Mouse (Mus musculus): ENCODE measurements around the gene Car9. TPM values are rescaled to one million over a fixed set of nuclear protein-coding genes. Genes with fewer than 3 reads are reported as not detected.
"Not testable (repeated sequence)": the region's sequence is repeated elsewhere in the genome, so short reads cannot be mapped to it uniquely, and the experiment has no call there.

Car9 gene
- polyA plus RNA-seq, 1 experiment from 2014 or later, result 0.23 TPM

DNA sequence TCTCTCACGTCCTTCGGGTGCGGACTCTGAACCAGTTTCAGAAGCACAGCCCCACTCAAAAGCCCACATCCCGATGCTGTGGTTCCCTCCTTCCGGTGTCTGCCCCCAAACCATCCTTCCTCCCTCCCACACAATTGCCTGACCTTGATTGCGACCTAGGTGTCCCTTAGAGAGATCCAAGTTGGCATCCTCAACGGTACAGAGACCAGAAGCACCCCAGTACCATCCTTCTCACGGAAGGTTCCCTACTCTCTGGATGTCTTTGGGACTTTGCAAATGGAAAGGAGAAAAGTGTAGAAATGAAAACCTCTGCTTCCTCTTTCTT is 28.3 kb upstream of the Car9 start:
- H3K4me2 ChIP-seq (ENCODE audit: low read length), result peak overlapping the region; percentile 63
- peak overlapping the region; percentile 41 for H3K4me3 ChIP-seq (ENCODE audit: low read length)
- no peaks in the 10 kb centered on the region for H3K36me3 ChIP-seq (ENCODE audit: control insufficient read depth, insufficient read depth, low read length)
- ATAC-seq, result no peak
- no peaks in the 10 kb centered on the region for H3K9me3 ChIP-seq (ENCODE audit: control insufficient read depth, low read length)
- no peaks in the 10 kb centered on the region for H3K27me3 ChIP-seq (replicated peaks; ENCODE audit: control insufficient read depth, insufficient read depth, low read length)
- H3K9ac ChIP-seq (ENCODE audit: low read depth, low read length), result peak overlapping the region; percentile 59
- H3K27ac ChIP-seq (ENCODE audit: low read depth, low read length), result no peak overlapping the region
- WGBS, result 57% methylated on average over 8 of the region's 8 CpGs
- peaks cover 3% of the 10 kb centered on the region for H3K4me1 ChIP-seq (ENCODE audit: control insufficient read depth, insufficient read depth, low read depth, low read length)

DNA sequence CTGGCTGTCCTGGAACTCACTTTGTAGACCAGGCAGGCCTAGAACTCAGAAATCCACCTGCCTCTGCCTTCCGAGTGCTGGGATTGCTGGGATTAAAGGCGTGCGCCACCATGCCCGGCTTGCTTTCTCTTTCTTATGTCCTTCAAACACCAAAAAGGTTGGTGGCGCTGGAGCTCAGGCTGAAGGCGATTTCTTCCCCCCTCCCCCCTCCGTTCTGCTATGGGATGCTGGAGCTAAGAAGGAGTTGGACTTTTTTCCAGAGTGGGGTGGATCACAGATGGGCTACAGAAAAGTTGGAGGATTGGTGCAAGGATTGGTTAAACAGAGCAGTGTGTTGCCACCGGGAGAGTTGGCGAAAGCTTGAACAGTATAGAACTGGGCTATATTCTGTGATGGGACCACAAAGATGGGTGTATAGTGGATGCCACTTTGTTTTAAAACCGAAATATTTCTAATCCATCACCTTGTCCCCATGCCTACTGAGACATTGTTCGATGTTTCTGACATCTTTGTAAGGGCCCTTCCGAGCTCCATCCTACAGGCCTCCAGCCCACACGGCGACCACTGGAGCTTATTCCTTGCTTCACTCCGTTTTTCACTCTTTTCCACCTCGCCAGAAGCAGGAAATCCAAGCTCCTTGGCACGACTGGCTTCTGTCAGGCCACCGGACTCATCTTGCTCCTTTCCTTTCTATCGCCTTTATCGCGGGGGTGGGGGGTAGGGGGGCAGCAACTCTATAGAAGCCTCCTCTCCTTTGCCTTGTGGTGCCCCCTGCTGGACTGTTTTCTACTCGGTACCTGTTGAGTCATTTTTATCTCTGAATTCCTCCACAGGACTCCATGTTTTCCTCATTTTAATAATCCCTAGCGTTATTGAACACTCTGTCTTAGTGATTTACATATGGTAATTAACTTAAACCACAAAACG is 27.6 kb upstream of the Car9 start:
- WGBS, result 48% methylated on average over 24 of the region's 24 CpGs
- Histone ChIP-seq H3K9ac (ENCODE audit: low read depth, low read length) (no peak overlapping the region; the same call in 1 of the 2 replicates), H3K9me3 (ENCODE audit: control insufficient read depth, low read length) (no peaks in the 10 kb centered on the region), H3K4me1 (ENCODE audit: control insufficient read depth, insufficient read depth, low read depth, low read length) (peaks cover 3% of the 10 kb centered on the region), H3K36me3 (ENCODE audit: control insufficient read depth, insufficient read depth, low read length) (no peaks in the 10 kb centered on the region), H3K27me3 (replicated peaks; ENCODE audit: control insufficient read depth, insufficient read depth, low read length) (no peaks in the 10 kb centered on the region), H3K27ac (ENCODE audit: low read depth, low read length) (no peak overlapping the region), H3K4me2 (ENCODE audit: low read length) (peak overlapping the region; percentile 37), H3K4me3 (ENCODE audit: low read length) (no peak overlapping the region)
- no peak for ATAC-seq

GRCm38 (mm10) chr4:43480985-43481384 is 25.8 kb upstream of the Car9 start:
- WGBS, result 93% methylated on average over 5 of the region's 5 CpGs
- Histone ChIP-seq H3K9me3 (ENCODE audit: control insufficient read depth, low read length) (no peaks in the 10 kb centered on the region), H3K36me3 (ENCODE audit: control insufficient read depth, insufficient read depth, low read length) (no peaks in the 10 kb centered on the region), H3K27ac (ENCODE audit: low read depth, low read length) (no peak overlapping the region), H3K9ac (ENCODE audit: low read depth, low read length) (no peak overlapping the region), H3K4me3 (ENCODE audit: low read length) (no peak overlapping the region), H3K4me2 (ENCODE audit: low read length) (no peak overlapping the region), H3K4me1 (ENCODE audit: control insufficient read depth, insufficient read depth, low read depth, low read length) (peaks cover 3% of the 10 kb centered on the region), H3K27me3 (replicated peaks; ENCODE audit: control insufficient read depth, insufficient read depth, low read length) (no peaks in the 10 kb centered on the region)
- no peak for ATAC-seq

GRCm38 (mm10) chr4:43481894-43482456 is 24.8 kb upstream of the Car9 start:
- Histone ChIP-seq H3K4me2 (ENCODE audit: low read length) (no peak overlapping the region), H3K27ac (ENCODE audit: low read depth, low read length) (no peak overlapping the region), H3K9me3 (ENCODE audit: control insufficient read depth, low read length) (no peaks in the 10 kb centered on the region), H3K4me3 (ENCODE audit: low read length) (no peak overlapping the region), H3K27me3 (replicated peaks; ENCODE audit: control insufficient read depth, insufficient read depth, low read length) (no peaks in the 10 kb centered on the region), H3K36me3 (ENCODE audit: control insufficient read depth, insufficient read depth, low read length) (no peaks in the 10 kb centered on the region), H3K4me1 (ENCODE audit: control insufficient read depth, insufficient read depth, low read depth, low read length) (peaks cover 3% of the 10 kb centered on the region), H3K9ac (ENCODE audit: low read depth, low read length) (no peak overlapping the region)
- ATAC-seq, result no peak
- WGBS, result 76% methylated on average over 7 of the region's 7 CpGs

- WGBS, result 73% methylated on average over 10 of the region's 10 CpGs
- Histone ChIP-seq H3K4me1 (ENCODE audit: control insufficient read depth, insufficient read depth, low read depth, low read length) (peaks cover 3% of the 10 kb centered on the region), H3K9ac (ENCODE audit: low read depth, low read length) (no peak overlapping the region), H3K27me3 (replicated peaks; ENCODE audit: control insufficient read depth, insufficient read depth, low read length) (no peaks in the 10 kb centered on the region), H3K4me3 (ENCODE audit: low read length) (no peak overlapping the region), H3K4me2 (ENCODE audit: low read length) (no peak overlapping the region), H3K9me3 (ENCODE audit: control insufficient read depth, low read length) (no peaks in the 10 kb centered on the region), H3K36me3 (ENCODE audit: control insufficient read depth, insufficient read depth, low read length) (no peaks in the 10 kb centered on the region), H3K27ac (ENCODE audit: low read depth, low read length) (no peak overlapping the region)
- no peak for ATAC-seq
Observed at GRCm38 (mm10) chr4:43482591-43482990, 24.2 kb upstream of the Car9 start.

DNA sequence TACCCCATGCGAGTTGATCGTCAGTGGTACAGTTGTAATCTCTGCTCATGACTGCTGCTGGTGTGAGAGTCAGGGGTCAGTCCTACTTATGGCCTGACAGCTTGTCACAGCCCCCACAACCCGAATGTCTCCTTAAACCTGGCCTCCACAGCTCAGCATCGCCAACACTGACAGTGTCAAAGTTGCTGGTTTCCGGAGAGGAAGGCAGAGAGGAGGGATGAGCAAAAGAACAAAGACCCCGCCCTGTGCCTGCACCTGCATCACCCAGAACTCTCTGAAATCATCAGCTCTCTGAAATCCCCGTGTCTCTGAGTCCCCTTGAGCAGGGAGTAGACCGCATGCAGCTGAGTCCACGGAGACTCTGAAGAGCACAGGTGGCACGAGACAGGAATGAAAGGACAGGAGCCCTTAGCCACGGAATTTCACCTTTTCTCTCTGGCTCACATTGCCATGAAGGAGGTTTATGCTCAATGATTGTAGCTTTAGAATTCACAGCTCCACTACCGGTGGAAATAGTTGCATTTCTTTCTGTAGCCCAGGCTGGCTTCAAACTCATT is 23.2 kb upstream of the Car9 start, which contains the start of gene Sit1:
Gene Sit1 (minus strand): TSS at position 200 of the 557 bp plus-strand sequence.
- no peak within 1 kb of the TSS for H3K4me2 ChIP-seq (ENCODE audit: low read length)
- no peak within 1 kb of the TSS for H3K9ac ChIP-seq (ENCODE audit: low read depth, low read length)
- H3K36me3 ChIP-seq (ENCODE audit: control insufficient read depth, insufficient read depth, low read length), result no peaks in the 10 kb centered on the region
- H3K4me3 ChIP-seq (ENCODE audit: low read length), result no peak within 1 kb of the TSS
- no peak within 1 kb of the TSS for H3K27ac ChIP-seq (ENCODE audit: low read depth, low read length)
- H3K27me3 ChIP-seq (replicated peaks; ENCODE audit: control insufficient read depth, insufficient read depth, low read length), result no peaks in the 10 kb centered on the region
- no peak for ATAC-seq
- 58% methylated on average over 12 of the region's 12 CpGs for WGBS
- no peaks in the 10 kb centered on the region for H3K4me1 ChIP-seq (ENCODE audit: control insufficient read depth, insufficient read depth, low read depth, low read length)
- no peaks in the 10 kb centered on the region for H3K9me3 ChIP-seq (ENCODE audit: control insufficient read depth, low read length)

- not testable (repeated sequence) for H3K36me3 ChIP-seq (ENCODE audit: control insufficient read depth, insufficient read depth, low read length); H3K4me3 ChIP-seq (ENCODE audit: low read length); H3K27ac ChIP-seq (ENCODE audit: low read depth, low read length); H3K27me3 ChIP-seq (replicated peaks; ENCODE audit: control insufficient read depth, insufficient read depth, low read length); H3K9me3 ChIP-seq (ENCODE audit: control insufficient read depth, low read length); H3K4me2 ChIP-seq (ENCODE audit: low read length); H3K4me1 ChIP-seq (ENCODE audit: control insufficient read depth, insufficient read depth, low read depth, low read length); ATAC-seq; H3K9ac ChIP-seq (ENCODE audit: low read depth, low read length)
- WGBS, result 88% methylated on average over 5 of the region's 5 CpGs
Observed at GRCm38 (mm10) chr4:43485666-43486065, 21.1 kb upstream of the Car9 start.

GRCm38 (mm10) chr4:43489611-43490010 is 17.2 kb upstream of the Car9 start:
- no peaks in the 10 kb centered on the region for H3K36me3 ChIP-seq (ENCODE audit: control insufficient read depth, insufficient read depth, low read length)
- no peak overlapping the region for H3K27ac ChIP-seq (ENCODE audit: low read depth, low read length)
- WGBS, result 94% methylated on average over 3 of the region's 3 CpGs
- H3K4me1 ChIP-seq (ENCODE audit: control insufficient read depth, insufficient read depth, low read depth, low read length), result peaks cover 6% of the 10 kb centered on the region
- H3K9ac ChIP-seq (ENCODE audit: low read depth, low read length), result no peak overlapping the region
- H3K9me3 ChIP-seq (ENCODE audit: control insufficient read depth, low read length), result no peaks in the 10 kb centered on the region
- no peak overlapping the region for H3K4me3 ChIP-seq (ENCODE audit: low read length)
- H3K27me3 ChIP-seq (replicated peaks; ENCODE audit: control insufficient read depth, insufficient read depth, low read length), result no peaks in the 10 kb centered on the region
- ATAC-seq, result no peak
- no peak overlapping the region for H3K4me2 ChIP-seq (ENCODE audit: low read length)

GRCm38 (mm10) chr4:43490801-43491200 is 16.0 kb upstream of the Car9 start:
- Histone ChIP-seq H3K4me2 (ENCODE audit: low read length) (no peak overlapping the region), H3K4me1 (ENCODE audit: control insufficient read depth, insufficient read depth, low read depth, low read length) (peaks cover 10% of the 10 kb centered on the region), H3K27ac (ENCODE audit: low read depth, low read length) (no peak overlapping the region), H3K9ac (ENCODE audit: low read depth, low read length) (no peak overlapping the region), H3K27me3 (replicated peaks; ENCODE audit: control insufficient read depth, insufficient read depth, low read length) (no peaks in the 10 kb centered on the region), H3K4me3 (ENCODE audit: low read length) (no peak overlapping the region), H3K9me3 (ENCODE audit: control insufficient read depth, low read length) (no peaks in the 10 kb centered on the region), H3K36me3 (ENCODE audit: control insufficient read depth, insufficient read depth, low read length) (no peaks in the 10 kb centered on the region)
- ATAC-seq, result no peak
- WGBS, result 87% methylated on average over 5 of the region's 5 CpGs
